Mouse (Mus musculus) MEL (cell line): ENCODE measurements at regions not wholly inside any gene's neighbourhood (a gene's known extent, or its start where the extent isn't known, plus 50 kb on each side); places are given as distances from the start of the nearest gene placed in this dataset.
"Not testable (repeated sequence)": the region's sequence is repeated elsewhere in the genome, so short reads cannot be mapped to it uniquely, and the experiment has no call there.

ENCODE experiments used
- DNase-seq: peaks from one replicate; pipeline ENCODE4 v3.0.0; 2011; ENCODE audit warnings: low read depth, low spot score
- H3K27ac ChIP-seq: 2 replicates; pipeline ENCODE4 v1.5.1; 2012; ENCODE audit warnings: low read depth, mild to moderate bottlenecking, control low read depth, low read length, moderate library complexity; ENCODE audit not compliant: control insufficient read depth
- H3K27me3 ChIP-seq, 2 experiments: fragments of 150-350 bp in 1 of 2; sonication (generic) in 1 of 2; 2 replicates each; pipeline ENCODE4 v1.6.1; 2012; ENCODE audit warnings: low read length in 2 of 2, mild to moderate bottlenecking in 2 of 2, improper control_type of control experiment in 1 of 2, moderate library complexity in 1 of 2; ENCODE audit not compliant: insufficient read depth in 2 of 2, control insufficient read depth in 1 of 2
- H3K36me3 ChIP-seq, 2 experiments: 2 replicates each; pipeline ENCODE4 v1.6.1; 2012 to 2014; ENCODE audit warnings: low read length in 2 of 2, improper control_type of control experiment in 1 of 2, inconsistent platforms in 1 of 2, mild to moderate bottlenecking in 1 of 2; ENCODE audit not compliant: insufficient read depth in 2 of 2, control insufficient read depth in 1 of 2
- H3K4me1 ChIP-seq, 2 experiments: fragments of 150-350 bp in 1 of 2; sonication (generic) in 1 of 2; 2 replicates each; pipeline ENCODE4 v1.6.1; 2012; ENCODE audit warnings: low read length in 2 of 2, improper control_type of control experiment in 1 of 2, mild to moderate bottlenecking in 1 of 2; ENCODE audit not compliant: insufficient read depth in 2 of 2, control insufficient read depth in 1 of 2
- H3K4me3 ChIP-seq, 2 experiments: fragments of 150-350 bp in 1 of 2; sonication (generic) in 1 of 2; 2 replicates each; pipeline ENCODE4 v1.5.1; 2012; ENCODE audit warnings: low read depth in 2 of 2, low read length in 2 of 2, mild to moderate bottlenecking in 2 of 2, moderate library complexity in 2 of 2, control low read depth in 1 of 2, improper control_type of control experiment in 1 of 2; ENCODE audit not compliant: control insufficient read depth in 1 of 2, insufficient read depth in 1 of 2
- H3K79me2 ChIP-seq: 2 replicates; pipeline ENCODE4 v1.6.1; 2012; ENCODE audit warnings: mild to moderate bottlenecking, low read length, moderate library complexity; ENCODE audit not compliant: control insufficient read depth, poor library complexity, insufficient read depth
- H3K9ac ChIP-seq: 2 replicates; pipeline ENCODE4 v1.6.1; 2012; ENCODE audit warnings: low read depth, mild to moderate bottlenecking, control low read depth, low read length, moderate library complexity; ENCODE audit not compliant: control insufficient read depth, poor library complexity, severe bottlenecking
- H3K9me3 ChIP-seq: fragments of 150-350 bp; sonication (generic); replicated peaks from 2 replicates; pipeline ENCODE4 v1.6.1; 2012; ENCODE audit warnings: mild to moderate bottlenecking, low read length, improper control_type of control experiment, moderate library complexity; ENCODE audit not compliant: insufficient read depth
- GATA1 ChIP-seq: IDR thresholded peaks from 2 replicates; pipeline ENCODE4 v1.6.1; 2011; ENCODE audit warnings: low read depth, low read length, improper control_type of control experiment
- KAT2A ChIP-seq: conservative IDR thresholded peaks from 2 replicates; pipeline ENCODE4 v1.6.1; 2012; ENCODE audit warnings: low read depth, low read length, improper control_type of control experiment, inconsistent platforms
- MAFK ChIP-seq: IDR thresholded peaks from 2 replicates; pipeline ENCODE4 v1.6.1; 2011; ENCODE audit warnings: low read depth, mild to moderate bottlenecking, low read length, improper control_type of control experiment, borderline replicate concordance
- MAZ ChIP-seq: IDR thresholded peaks from 2 replicates; pipeline ENCODE4 v1.6.1; 2012; ENCODE audit warnings: low read depth, mild to moderate bottlenecking, inconsistent platforms, low read length, improper control_type of control experiment
- MEF2A ChIP-seq: IDR thresholded peaks from 2 replicates; pipeline ENCODE4 v1.6.1; 2014; ENCODE audit warnings: low read depth, mild to moderate bottlenecking, inconsistent platforms, low read length, improper control_type of control experiment; ENCODE audit not compliant: poor library complexity, insufficient replicate concordance, severe bottlenecking; ENCODE audit errors: extremely low read depth
- MXI1 ChIP-seq: IDR thresholded peaks from 2 replicates; pipeline ENCODE4 v1.6.1; 2011; ENCODE audit warnings: mild to moderate bottlenecking, low read depth, low read length, improper control_type of control experiment
- MYC ChIP-seq: IDR thresholded peaks from 2 replicates; pipeline ENCODE4 v1.6.1; 2011; ENCODE audit warnings: low read depth, mild to moderate bottlenecking, low read length, improper control_type of control experiment, moderate library complexity
- NELFE ChIP-seq: IDR thresholded peaks from 2 replicates; pipeline ENCODE4 v1.6.1; 2011; ENCODE audit warnings: low read depth, low read length, improper control_type of control experiment
- NRF1 ChIP-seq: IDR thresholded peaks from 2 replicates; pipeline ENCODE4 v1.6.1; 2014; ENCODE audit warnings: low read depth, mild to moderate bottlenecking, inconsistent platforms, low read length, improper control_type of control experiment, moderate library complexity; ENCODE audit not compliant: poor library complexity, insufficient read depth, severe bottlenecking
- POLR2A ChIP-seq, 2 experiments: IDR thresholded peaks; 2 replicates each; pipeline ENCODE4 v1.6.1; 2011 to 2012; ENCODE audit warnings: low read length in 2 of 2, mild to moderate bottlenecking in 2 of 2, control low read depth in 1 of 2, improper control_type of control experiment in 1 of 2, low read depth in 1 of 2, moderate library complexity in 1 of 2; ENCODE audit not compliant: control insufficient read depth in 1 of 2, insufficient read depth in 1 of 2, poor library complexity in 1 of 2
- POLR2AphosphoS5 ChIP-seq: IDR thresholded peaks from 2 replicates; pipeline ENCODE4 v1.6.1; 2012; ENCODE audit warnings: low read depth, borderline replicate concordance, mild to moderate bottlenecking, inconsistent platforms, low read length, moderate library complexity, mixed read lengths
- RAD21 ChIP-seq: IDR thresholded peaks from 2 replicates; pipeline ENCODE4 v1.6.1; 2011; ENCODE audit warnings: mild to moderate bottlenecking, low read depth, low read length, improper control_type of control experiment
- RCOR1 ChIP-seq: IDR thresholded peaks from 2 replicates; pipeline ENCODE4 v1.6.1; 2012; ENCODE audit warnings: low read depth, mild to moderate bottlenecking, inconsistent platforms, low read length, improper control_type of control experiment
- SIN3A ChIP-seq: IDR thresholded peaks from 2 replicates; pipeline ENCODE4 v1.6.1; 2012; ENCODE audit warnings: low read length, improper control_type of control experiment, inconsistent platforms
- SMC3 ChIP-seq: IDR thresholded peaks from 2 replicates; pipeline ENCODE4 v1.6.1; 2011; ENCODE audit warnings: low read depth, low read length, improper control_type of control experiment
- TAL1 ChIP-seq: IDR thresholded peaks from 2 replicates; pipeline ENCODE4 v1.6.1; 2012; ENCODE audit warnings: mild to moderate bottlenecking, inconsistent platforms, low read length, moderate library complexity, mixed read lengths
- TBP ChIP-seq: IDR thresholded peaks from 2 replicates; pipeline ENCODE4 v1.8.0; 2011; ENCODE audit warnings: low read depth, low read length, improper control_type of control experiment
- USF1 ChIP-seq: IDR thresholded peaks from 2 replicates; pipeline ENCODE4 v1.6.1; 2014; ENCODE audit warnings: low read depth, mild to moderate bottlenecking, inconsistent platforms, low read length, improper control_type of control experiment, moderate library complexity

GRCm38 (mm10) chr16:58178744-58179401 is 229.4 kb upstream of the Dcbld2 start:
- no peaks in the 10 kb centered on the region for H3K36me3 ChIP-seq
- no peak overlapping the region for H3K27ac ChIP-seq
- H3K4me1 ChIP-seq, result no peaks in the 10 kb centered on the region
- TF ChIP-seq GATA1, result no peak
- no peak for TF ChIP-seq MYC
- TF ChIP-seq POLR2A (IDR thresholded peaks at IDR 0.05; ENCODE audit: control insufficient read depth in 1 of 2, insufficient read depth in 1 of 2, low read depth in 1 of 2, low read length in 2 of 2, poor library complexity in 1 of 2), result no peak
- TF ChIP-seq NRF1, result no peak
- TF ChIP-seq MAFK, result no peak
- no peak for TF ChIP-seq MEF2A
- TF ChIP-seq RCOR1, result no peak
- no peak for TF ChIP-seq POLR2AphosphoS5
- no peak for TF ChIP-seq RAD21
- TF ChIP-seq SIN3A, result no peak
- no peak for TF ChIP-seq MAZ
- no peak for TF ChIP-seq TBP
- TF ChIP-seq TAL1, result no peak
- no peaks in the 10 kb centered on the region for H3K27me3 ChIP-seq
- H3K79me2 ChIP-seq, result no peaks in the 10 kb centered on the region
- no peak overlapping the region for H3K4me3 ChIP-seq
- no peak overlapping the region for H3K9ac ChIP-seq
- no peaks in the 10 kb centered on the region for H3K9me3 ChIP-seq
- no peak for DNase-seq

GRCm38 (mm10) chr16:58179981-58180380 is 228.3 kb upstream of the Dcbld2 start:
- H3K4me1 ChIP-seq, H3K4me3 ChIP-seq, DNase-seq, H3K9me3 ChIP-seq, H3K9ac ChIP-seq, H3K36me3 ChIP-seq, H3K27me3 ChIP-seq, H3K79me2 ChIP-seq, H3K27ac ChIP-seq: not testable (repeated sequence)

GRCm38 (mm10) chr16:58194619-58195497 is 213.4 kb upstream of the Dcbld2 start:
- TF ChIP-seq MXI1 (no peak), MEF2A (no peak), POLR2A (IDR thresholded peaks at IDR 0.05; ENCODE audit: control insufficient read depth in 1 of 2, insufficient read depth in 1 of 2, low read depth in 1 of 2, low read length in 2 of 2, poor library complexity in 1 of 2) (no peak), SMC3 (no peak), NELFE (no peak), KAT2A (no peak), USF1 (no peak), RAD21 (no peak)

More at GRCm38 (mm10) chr16:58194619-58195497, 213.4 kb upstream of the Dcbld2 start:
- no peak overlapping the region for H3K9ac ChIP-seq
- no peak for DNase-seq
- no peak overlapping the region for H3K27ac ChIP-seq
- no peak overlapping the region for H3K4me3 ChIP-seq
- no peaks in the 10 kb centered on the region for H3K79me2 ChIP-seq
- H3K4me1 ChIP-seq, result no peaks in the 10 kb centered on the region
- no peaks in the 10 kb centered on the region for H3K9me3 ChIP-seq
- H3K36me3 ChIP-seq, result no peaks in the 10 kb centered on the region
- no peaks in the 10 kb centered on the region for H3K27me3 ChIP-seq
